Mouse (Mus musculus): Measurements from ENCODE around the gene Rnf44.

GRCm38 (mm10) chr13:54684140-54684896 lies 9.4 kb downstream of the Rnf44 start:
- TF ChIP-seq MAX (IDR thresholded peaks at IDR 0.05; ENCODE audit: low read depth) (no peak), POLR2A (IDR thresholded peaks at IDR 0.05; ENCODE audit: insufficient read length, low read depth) (no peak)

Data from myocyte (in vitro differentiated cells).